Mouse (Mus musculus): ENCODE results near the gene Plxdc1.

DNA sequence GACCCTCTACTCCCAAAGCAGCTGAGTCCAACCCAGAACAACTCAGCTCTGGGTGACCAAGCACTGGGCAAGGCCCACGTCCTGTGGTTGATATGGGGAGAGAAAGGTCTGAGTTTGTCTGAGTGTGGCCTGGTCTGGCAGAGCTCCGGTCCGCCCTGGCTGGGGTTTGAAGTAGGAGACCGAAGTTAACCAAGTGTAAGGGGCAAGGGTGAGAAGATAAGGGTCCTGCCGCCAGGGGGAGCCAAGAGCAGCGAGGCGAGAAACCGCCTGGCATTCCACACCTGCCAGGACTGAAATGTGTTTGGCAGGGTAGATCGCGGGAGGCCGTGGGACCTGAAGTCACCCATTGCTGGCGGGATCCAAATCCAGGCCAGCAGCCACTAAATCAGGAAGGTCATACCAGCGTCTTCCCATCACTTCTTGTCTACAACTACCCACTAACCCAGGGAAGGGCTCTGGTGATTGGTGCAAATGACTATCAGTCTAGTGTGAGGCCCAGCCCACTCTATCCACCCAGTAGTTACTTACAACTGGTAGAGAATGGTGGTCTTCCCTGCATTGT lies 8.4 kb upstream of the Plxdc1 start:
- TF ChIP-seq TAL1 (IDR thresholded peaks at IDR 0.05; ENCODE audit: low read length) (no peak), GATA1 (IDR thresholded peaks at IDR 0.05; ENCODE audit: low read length) (no peak; the same call in 1 of the 2 replicates)

All from erythroblast, embryonic 14.5 days (primary cell).